Mouse (Mus musculus) layer of hippocampus, adult 2 months (tissue): ENCODE measurements around the gene Gm20431. TPM values are rescaled to one million over a fixed set of nuclear protein-coding genes. Genes with fewer than 3 reads are reported as not detected.
A peak's percentile ranks its signal among the peaks of the same experiment; 100 is the strongest.

Source experiments
- DNase-seq, 2 experiments: peaks; one replicate each; pipeline ENCODE4 v3.0.0; 2022; ENCODE audit warnings: low spot score in 2 of 2
- H3K27ac ChIP-seq: fragments of 200-600 bp; 2 replicates; pipeline ENCODE4 v1.8.1; 2022
- H3K4me3 ChIP-seq: fragments of 200-600 bp; 2 replicates; pipeline ENCODE4 v1.8.1; 2022; ENCODE audit warnings: mild to moderate bottlenecking
- CTCF ChIP-seq: fragments of 200-600 bp; conservative IDR thresholded peaks from 2 replicates; pipeline ENCODE4 v1.8.1; 2022; ENCODE audit warnings: antibody characterized with exemption, mild to moderate bottlenecking, moderate library complexity
- total RNA-seq, 2 experiments: library from RNA; stranded (reverse); gene quantifications; 2 replicates each; pipeline ENCODE4 v1.2.3; 2021

Gm20431 gene
- total RNA-seq, 2 experiments from 2014 or later = 36.5 to 44.2 TPM

DNA sequence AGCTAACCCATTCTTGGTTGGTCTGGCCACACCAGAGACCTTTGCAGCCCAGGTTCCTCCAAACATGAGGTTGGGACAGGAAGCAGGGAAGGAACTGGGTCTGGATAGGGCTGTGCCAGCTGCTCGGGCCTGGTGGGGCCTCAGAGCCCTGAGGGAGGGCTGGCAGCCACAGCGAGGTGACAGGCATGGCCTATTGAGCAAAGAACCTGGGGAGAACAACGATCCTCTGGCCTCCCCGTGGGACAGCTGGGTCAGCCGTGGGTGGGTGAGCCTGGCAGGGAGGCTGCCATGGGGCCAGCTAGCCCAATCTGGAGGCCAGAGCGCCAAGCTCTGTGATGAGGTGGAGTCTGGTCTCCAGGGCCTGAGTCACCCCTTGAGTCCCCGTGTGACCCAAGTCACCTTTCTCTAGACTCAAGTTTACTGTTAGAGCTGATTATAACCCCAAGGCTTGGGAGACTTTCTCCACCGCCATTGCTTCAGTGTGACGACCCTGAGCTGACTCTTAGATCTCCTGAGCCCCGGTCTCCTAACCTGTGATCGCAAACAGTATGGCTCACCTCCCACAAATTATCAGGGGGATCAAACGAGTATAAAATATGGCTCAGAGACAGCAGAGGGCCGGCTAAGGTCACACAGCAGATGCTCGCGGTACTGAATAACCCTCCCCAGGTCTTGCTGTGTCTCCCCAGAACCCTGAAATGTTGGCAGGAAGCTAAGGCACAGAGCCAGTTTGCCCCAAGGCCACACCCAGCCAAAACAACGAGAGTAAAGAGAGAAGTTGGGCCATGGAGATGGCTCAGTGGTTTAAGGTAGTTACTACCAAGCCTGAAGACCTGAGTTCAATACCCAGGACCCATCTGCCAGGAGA, 25.3 kb upstream of the Gm20431 start:
- H3K27ac ChIP-seq = peak overlapping the region; percentile 72; the same call in 1 of the 2 replicates
- TF ChIP-seq CTCF = no peak

DNA sequence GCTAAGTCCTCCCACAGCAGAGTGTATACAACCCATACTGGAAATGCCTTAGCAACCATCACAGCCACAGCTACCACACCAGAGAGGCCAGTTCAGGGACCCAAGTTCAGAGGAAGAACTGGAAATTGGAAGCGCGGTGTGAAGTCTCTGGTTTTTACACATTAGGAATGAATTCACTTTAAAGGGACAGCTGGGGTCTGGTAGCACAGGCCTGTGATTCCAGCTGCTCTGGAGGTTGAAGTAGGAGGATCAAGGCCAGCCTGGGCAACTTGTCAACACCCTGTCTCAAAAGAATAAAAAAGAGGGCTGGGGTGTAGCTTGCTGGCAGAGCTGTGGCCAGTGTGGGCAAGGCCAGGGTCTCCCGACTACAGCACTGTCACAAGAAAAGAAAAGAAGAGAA, 24.6 kb upstream of the Gm20431 start:
- DNase-seq = no peak
- H3K4me3 ChIP-seq = no peak overlapping the region
- TF ChIP-seq CTCF = no peak
- peak overlapping the region; percentile 72 for H3K27ac ChIP-seq

More for the DNA sequence above, 25.3 kb upstream of the Gm20431 start:
- H3K4me3 ChIP-seq = no peak overlapping the region
- no peak for DNase-seq

GRCm38 (mm10) chr2:167685137-167685536, 23.8 kb upstream of the Gm20431 start:
- H3K4me3 ChIP-seq = no peak overlapping the region
- H3K27ac ChIP-seq = peak overlapping the region; percentile 72
- peak; percentile 97 for TF ChIP-seq CTCF
- DNase-seq = peak; percentile 93 to 100

- H3K4me3 ChIP-seq = no peak overlapping the region
- H3K27ac ChIP-seq = no peak overlapping the region
- no peak for DNase-seq
- no peak for TF ChIP-seq CTCF
Observed at GRCm38 (mm10) chr2:167683721-167684120, 22.4 kb upstream of the Gm20431 start.

DNA sequence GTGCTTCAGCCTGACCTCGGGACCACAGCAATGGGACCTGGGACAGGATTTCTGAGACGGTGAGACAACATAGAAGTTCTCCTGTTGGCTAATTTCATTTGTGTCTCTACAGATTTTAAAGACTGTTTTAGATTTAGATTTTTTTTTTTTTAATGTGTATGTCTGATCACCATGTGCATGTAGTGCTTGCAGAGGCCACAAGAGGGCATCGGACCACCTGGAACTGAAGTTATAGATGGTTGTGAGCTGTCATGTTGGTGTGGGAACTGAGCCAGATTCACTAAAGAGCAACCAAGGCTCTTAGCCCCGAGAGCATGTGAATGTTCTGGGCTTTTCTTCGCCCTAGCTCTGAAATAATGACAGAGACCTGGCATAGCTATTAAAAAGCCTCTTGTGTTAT, 19.4 kb upstream of the Gm20431 start:
- peak; percentile 77 for TF ChIP-seq CTCF
- no peak for DNase-seq
- H3K27ac ChIP-seq = no peak overlapping the region
- no peak overlapping the region for H3K4me3 ChIP-seq

GRCm38 (mm10) chr2:167679902-167680430, 18.7 kb upstream of the Gm20431 start:
- peak; percentile 66 to 89 for DNase-seq
- Histone ChIP-seq H3K4me3 (no peak overlapping the region), H3K27ac (no peak overlapping the region)
- peak; percentile 89 for TF ChIP-seq CTCF

GRCm38 (mm10) chr2:167678600-167678999, 17.3 kb upstream of the Gm20431 start:
- peak; percentile 69 for TF ChIP-seq CTCF
- H3K4me3 ChIP-seq = no peak overlapping the region
- DNase-seq = no peak
- no peak overlapping the region for H3K27ac ChIP-seq

- no peak for DNase-seq
- Histone ChIP-seq H3K4me3 (no peak overlapping the region), H3K27ac (no peak overlapping the region)
- peak; percentile 80 for TF ChIP-seq CTCF
Observed at GRCm38 (mm10) chr2:167675120-167675909, 14.0 kb upstream of the Gm20431 start.

DNA sequence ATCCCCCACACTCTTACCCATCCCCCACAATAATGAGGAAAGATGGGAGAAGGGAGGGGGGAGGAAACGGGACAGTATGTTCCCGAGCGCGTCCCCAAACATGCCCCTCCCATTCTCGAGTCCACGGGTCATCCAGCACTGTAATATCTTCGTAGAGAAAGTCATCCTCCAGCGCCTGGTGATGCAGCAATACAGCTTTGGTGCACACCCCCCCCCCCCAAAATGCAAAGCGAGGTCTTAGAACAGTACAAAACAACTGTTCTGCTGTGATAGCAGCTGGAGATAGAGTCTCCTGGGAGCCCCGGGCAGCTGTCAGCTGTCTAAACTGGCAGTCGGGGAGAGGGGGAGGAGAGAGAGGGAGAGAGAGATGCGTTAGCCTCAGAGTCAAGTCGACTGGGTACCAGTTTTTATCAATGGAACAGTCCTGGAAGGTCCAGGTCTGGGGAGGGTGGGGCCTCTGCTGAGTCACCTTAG, 11.0 kb upstream of the Gm20431 start:
- no peak for TF ChIP-seq CTCF
- H3K27ac ChIP-seq = no peak overlapping the region
- DNase-seq = no peak
- H3K4me3 ChIP-seq = no peak overlapping the region

DNA sequence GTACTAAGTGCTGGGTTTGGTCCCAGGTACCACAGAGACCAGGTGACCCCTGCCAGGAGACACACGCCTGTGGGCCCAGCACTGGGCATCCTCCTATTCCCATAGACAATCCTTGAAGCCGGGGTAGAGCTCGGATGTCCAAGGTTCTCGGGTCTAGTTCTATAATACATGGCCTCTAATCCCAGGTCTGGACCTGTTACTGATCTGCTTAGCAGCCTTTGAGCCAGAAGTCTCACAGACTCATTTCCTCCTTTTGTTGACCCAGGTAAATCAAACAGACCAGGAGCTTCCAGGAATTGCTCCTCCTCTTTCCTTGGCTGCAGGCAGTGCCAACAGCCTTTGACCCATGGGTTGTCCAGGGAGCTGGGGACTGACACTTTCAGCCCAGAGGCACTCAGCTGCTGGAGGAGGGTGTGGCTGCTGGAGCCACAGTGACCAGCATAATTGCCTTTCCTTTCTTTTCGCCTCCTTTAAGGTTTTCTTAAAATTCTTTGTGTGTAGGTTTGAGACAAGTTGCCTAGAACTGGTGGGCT, 9.9 kb upstream of the Gm20431 start:
- Histone ChIP-seq H3K27ac (no peak overlapping the region), H3K4me3 (no peak overlapping the region)
- no peak for DNase-seq
- TF ChIP-seq CTCF = no peak

DNA sequence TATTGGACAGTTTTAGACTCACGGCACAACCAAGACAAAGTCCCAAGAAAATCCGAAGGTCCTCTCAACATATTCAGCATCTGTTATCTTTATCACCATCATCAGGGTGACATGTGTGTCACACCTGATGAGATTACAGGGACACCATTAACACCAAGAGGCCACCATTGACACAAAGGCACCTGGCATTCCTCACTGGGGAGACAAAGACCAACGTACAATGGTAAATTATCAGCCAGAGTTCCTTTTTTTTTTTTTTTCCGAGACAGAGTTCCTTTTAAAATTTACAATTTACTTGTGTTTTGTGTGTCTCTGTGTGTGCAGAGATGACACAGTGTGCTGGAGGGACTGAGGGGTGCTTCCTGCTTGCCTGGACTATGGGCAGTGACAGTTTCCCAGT, 8.1 kb upstream of the Gm20431 start:
- H3K4me3 ChIP-seq = no peak overlapping the region
- DNase-seq = no peak
- no peak overlapping the region for H3K27ac ChIP-seq
- no peak for TF ChIP-seq CTCF

DNA sequence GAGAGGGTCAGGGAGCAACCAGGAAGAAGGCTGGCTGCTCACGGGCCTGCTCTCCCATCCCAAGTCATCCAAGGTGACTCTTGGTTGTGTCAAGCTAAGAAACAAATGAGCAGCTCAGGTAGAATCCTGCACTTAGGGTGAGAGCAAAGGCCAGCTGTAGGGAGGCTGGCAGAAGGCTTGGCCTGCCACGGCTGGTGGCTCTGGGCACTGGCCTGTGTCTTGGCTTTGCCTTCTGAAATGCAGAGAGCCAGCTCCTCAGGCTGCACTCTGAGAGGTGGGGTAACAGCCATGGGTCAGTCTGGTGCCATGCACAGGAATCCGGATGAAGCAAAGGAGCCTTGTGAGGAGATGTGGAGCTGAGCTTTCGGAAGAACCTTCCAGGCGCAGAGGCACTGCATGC, 7.1 kb upstream of the Gm20431 start:
- H3K27ac ChIP-seq = no peak overlapping the region
- DNase-seq = no peak
- H3K4me3 ChIP-seq = no peak overlapping the region
- no peak for TF ChIP-seq CTCF
